Mouse (Mus musculus): Measurements from ENCODE around the gene Srcap.

- TF ChIP-seq CTCF (IDR thresholded peaks at IDR 0.05; ENCODE audit: control insufficient read depth, insufficient read depth, insufficient read length) (no peak), MYOD1 (IDR thresholded peaks at IDR 0.05; ENCODE audit: control insufficient read depth, insufficient read length, low read depth) (no peak)
These were observed 46.6 kb upstream of the Srcap start for GRCm38 (mm10) chr7:127465191-127465590.

Data from C2C12 (cell line).